Mouse (Mus musculus) kidney, adult 18-20 months (tissue): ENCODE results near the gene Zfp553.
"Not testable (repeated sequence)": the region's sequence is repeated elsewhere in the genome, so short reads cannot be mapped to it uniquely, and the experiment has no call there.

Experiments used
- DNase-seq: peaks from one replicate; pipeline ENCODE4 v3.0.0; 2021

Zfp553 gene

DNA sequence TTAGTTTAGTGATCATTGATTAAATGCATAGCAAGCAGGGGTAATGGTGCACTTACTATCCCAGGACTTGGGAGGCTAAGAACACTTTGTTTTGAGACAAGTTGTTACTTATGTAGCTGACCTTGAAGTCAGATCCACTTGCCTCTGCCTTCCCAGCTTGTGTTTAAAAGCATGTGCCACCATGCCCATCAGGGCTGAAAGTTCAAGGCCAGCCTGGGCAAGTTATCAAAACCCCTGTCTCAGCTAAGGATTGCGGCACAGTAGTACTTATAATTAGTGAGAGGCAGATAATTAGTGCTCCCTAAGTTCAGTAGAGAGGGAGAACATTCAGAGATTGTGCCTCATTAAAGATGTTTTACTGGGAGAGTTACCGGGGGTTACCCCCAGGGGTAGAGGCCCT is 1.9 kb downstream of the Zfp553 start:
- no peak for DNase-seq

- no peak for DNase-seq
These were observed 10.6 kb downstream of the Zfp553 start for GRCm38 (mm10) chr7:127243361-127243867.

- DNase-seq, result peak; percentile 96
These were observed 11.2 kb downstream of the Zfp553 start, which contains the start of gene Zfp771 for GRCm38 (mm10) chr7:127243870-127244657. Zfp771 (plus strand) TSS chr7:127244274.

DNA sequence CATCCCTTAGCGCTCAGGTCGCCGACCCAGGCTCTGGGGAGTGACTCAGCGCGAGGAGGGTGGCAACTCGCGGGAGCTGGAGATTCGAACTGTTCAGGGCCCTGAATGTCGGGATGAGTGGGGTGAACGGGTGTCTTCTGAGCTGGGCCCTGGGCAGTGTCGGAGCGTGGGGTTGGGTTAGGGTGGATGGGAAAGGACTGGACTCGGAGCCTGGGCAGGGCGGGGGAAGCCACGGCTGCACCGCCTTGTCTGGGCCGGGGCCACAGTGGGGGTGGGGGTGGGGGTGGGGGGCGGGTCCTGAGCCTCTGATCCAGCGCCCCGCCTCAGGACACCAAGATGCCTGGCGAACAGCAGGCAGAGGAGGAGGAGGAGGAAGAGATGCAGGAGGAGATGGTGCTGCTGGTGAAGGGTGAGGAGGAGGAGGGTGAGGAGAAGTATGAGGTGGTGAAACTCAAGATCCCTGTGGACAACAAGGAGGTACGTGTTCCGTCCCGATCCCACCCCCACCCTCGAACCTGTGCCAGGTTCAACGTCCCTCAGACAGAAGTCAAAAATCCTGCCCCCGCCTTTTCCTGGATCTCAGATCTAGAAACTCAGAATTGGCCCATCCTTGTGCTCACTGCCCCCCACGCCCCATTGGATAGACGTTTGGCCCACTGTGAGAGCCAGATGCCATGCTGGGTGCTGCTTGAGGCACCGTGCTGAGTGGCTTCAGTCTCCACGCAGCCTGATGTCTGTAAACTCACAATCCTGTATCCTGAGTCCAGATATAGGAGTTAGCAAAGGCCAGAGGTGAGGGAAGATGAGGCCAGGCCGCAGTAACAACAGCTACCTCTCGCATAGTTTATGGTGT is 12.0 kb downstream of the Zfp553 start:
- DNase-seq, result no peak

- DNase-seq, result not testable (repeated sequence)
These were observed 17.6 kb downstream of the Zfp553 start for GRCm38 (mm10) chr7:127250511-127250910.

- no peak for DNase-seq
These were observed 19.6 kb downstream of the Zfp553 start for GRCm38 (mm10) chr7:127252414-127252813.

- no peak for DNase-seq
These were observed 20.5 kb downstream of the Zfp553 start for GRCm38 (mm10) chr7:127253341-127253740.

DNA sequence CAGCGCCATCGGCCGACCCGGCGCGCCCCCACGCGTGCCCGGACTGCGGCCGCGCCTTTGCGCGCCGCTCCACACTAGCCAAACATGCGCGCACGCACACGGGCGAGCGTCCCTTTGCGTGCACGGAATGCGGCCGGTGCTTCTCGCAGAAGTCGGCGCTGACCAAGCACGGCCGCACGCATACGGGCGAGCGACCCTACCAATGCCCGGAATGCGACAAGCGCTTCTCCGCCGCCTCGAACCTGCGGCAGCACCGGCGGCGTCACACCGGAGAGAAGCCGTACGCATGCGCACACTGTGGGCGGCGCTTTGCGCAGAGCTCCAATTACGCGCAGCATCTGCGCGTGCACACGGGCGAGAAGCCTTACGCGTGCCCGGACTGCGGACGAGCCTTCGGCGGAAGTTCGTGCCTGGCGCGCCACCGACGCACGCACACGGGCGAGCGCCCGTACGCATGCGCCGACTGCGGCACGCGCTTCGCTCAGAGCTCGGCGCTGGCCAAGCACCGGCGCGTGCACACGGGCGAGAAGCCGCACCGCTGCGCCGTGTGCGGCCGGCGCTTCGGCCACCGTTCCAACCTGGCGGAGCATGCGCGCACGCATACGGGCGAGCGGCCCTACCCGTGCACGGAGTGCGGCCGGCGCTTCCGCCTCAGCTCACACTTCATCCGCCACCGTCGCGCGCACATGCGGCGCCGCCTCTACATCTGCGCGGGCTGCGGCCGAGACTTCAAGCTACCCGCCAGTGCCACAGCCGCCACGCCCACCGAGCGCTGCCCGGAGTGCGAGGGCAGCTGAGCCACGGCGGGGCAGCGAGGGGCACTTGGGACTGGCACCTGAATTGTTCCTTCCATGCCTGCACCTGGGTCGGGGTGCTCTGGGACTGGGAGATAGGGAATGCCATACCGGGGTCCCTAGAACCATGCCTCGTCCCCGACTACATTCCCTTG is 21.2 kb downstream of the Zfp553 start:
- peak; percentile 92 for DNase-seq

GRCm38 (mm10) chr7:127255008-127255407 is 22.1 kb downstream of the Zfp553 start:
- no peak for DNase-seq

DNA sequence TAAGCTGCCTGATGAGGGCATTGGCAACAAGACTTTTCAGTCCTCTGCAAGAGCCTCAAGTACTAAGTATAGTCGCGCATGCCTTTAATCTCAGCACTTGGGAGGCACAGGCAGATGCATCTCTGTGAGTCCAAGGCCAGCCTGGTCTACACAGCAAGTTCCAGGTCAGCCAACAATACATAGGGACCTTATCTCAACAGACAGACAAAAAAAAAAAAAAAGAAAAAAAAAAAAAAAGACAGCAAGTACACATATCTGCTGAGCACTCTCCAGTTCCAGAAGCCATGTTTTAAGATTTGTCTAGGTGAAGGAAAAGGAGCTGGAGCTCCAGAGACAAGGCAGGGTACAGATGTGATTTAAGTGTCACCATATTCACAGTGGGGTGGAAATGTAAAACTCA is 23.1 kb downstream of the Zfp553 start:
- no peak for DNase-seq

- DNase-seq, result no peak
These were observed 23.7 kb downstream of the Zfp553 start for GRCm38 (mm10) chr7:127256518-127256917.

DNA sequence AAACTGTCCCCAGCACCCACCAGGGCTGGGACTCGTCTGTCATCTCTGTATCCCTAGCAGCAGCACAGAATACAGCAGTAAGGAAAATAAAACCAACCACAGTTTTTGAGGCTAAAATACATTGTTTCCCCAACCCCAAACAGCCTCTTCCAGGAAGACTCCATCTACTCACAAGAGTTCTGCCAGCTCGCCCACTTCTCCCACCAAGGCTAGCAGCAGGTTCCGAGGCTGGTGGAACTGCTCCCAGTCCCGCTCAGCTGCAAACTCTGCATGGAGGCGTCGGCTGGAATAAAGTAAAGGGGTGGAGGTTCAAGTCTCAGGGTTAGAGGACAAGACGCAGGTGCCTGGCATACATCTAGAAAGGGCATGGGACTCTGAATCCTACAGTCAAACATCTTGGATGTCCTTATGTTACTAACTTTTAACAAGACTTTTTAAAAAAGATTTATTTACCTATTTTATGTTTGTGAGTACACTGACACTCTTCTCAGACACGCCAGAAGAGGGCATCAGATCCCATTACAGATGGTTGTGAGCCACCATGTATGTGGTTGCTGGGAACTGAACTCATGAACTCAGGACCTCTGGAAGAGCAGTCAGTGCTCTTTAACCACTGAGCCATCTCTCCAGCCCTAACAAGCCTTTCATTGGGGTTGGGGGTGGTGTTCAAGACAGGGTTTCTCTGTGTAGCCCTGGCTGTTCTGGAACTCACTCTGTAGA is 26.5 kb downstream of the Zfp553 start:
- DNase-seq, result no peak

DNA sequence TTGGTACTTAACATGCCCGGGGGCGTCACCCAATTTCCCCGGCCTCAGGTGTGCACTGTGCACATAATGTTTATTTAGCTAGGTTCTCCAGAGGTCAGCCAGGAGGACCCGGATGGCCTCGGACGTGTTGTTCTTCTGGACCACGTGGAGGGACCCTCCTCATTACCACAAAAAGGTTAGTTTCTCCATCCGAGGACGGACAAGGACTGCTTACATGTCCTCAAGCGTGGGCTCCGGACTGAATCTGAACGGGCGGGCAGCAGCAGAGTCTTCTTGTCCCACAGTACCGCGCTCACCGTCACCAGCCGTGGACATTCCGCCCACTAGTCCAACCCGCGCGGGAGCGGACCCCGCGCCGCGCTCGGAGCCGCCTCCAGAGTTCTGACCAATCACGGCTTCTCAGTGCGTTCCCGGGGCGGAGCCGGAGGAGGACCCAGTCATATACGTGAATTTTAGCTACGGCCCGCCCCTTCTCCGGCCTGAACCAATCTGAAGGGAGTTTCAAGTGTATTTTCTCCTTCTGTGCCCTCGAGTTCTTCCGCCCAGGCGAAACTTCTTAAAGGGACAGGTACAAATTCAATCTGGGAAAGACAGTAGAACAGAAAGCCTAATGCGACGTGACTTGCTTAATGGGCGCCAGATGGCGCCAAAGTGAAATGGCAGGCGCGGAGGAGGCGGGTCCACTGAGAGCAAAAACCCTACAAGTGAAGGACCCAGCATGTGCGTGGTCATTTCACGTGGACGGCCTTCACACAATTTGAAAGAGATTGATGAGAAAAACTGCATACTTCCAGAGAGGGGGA is 27.6 kb downstream of the Zfp553 start, which contains the start of gene Dctpp1:
Gene Dctpp1 (minus strand): TSS at position 401 of the 803 bp plus-strand sequence.
- peak; percentile 98 for DNase-seq

GRCm38 (mm10) chr7:127262218-127262961 is 29.5 kb downstream of the Zfp553 start:
- DNase-seq, result no peak

DNA sequence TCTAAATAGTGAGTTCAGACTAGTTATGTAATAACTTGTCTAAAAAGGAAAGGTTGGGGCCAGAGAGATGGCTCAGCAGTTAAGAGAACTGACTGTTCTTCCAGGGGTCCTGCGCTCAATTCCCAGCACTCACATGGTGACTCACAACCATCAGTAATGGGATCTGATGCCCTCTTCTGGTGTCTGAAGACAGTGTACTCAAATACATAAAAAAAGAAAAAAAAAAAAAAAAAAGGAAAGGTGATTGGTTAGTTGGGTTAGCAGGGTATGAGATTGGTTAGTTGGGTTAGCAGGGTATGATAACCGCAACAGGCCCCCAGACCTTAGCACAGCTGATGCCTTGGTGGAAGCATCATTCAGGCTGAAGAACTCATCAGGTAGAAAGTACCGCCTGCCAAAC is 30.7 kb downstream of the Zfp553 start:
- DNase-seq, result no peak

- no peak for DNase-seq
These were observed 37.4 kb downstream of the Zfp553 start for GRCm38 (mm10) chr7:127270256-127270655.

DNA sequence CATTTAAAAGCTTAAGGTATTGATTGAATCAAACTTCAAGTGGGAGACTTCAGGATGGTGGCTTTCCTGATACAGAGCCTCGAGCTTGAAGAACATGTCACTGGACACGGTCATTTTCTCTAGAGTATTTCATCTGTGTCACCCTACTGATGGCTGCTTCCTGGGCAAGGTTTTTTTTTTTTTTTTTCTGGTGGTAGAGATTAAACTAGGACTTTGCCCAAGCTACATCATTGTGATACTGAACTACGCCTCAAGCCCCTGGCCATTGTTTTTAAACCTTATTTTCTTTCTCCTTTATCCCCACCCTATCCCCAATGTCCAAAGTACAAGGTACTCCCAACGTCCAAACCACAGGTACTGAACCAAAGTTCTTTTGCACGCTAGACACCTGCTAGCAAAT is 37.8 kb downstream of the Zfp553 start:
- no peak for DNase-seq

GRCm38 (mm10) chr7:127271093-127271492 is 38.2 kb downstream of the Zfp553 start:
- no peak for DNase-seq

- no peak for DNase-seq
These were observed 39.7 kb downstream of the Zfp553 start for GRCm38 (mm10) chr7:127272566-127272965.
